Mouse (Mus musculus): Measurements from ENCODE around the gene Gm14403. TPM values are rescaled to one million over a fixed set of nuclear protein-coding genes. Genes with fewer than 3 reads are reported as not detected.

The Gm14403 gene
- polyA plus RNA-seq (2015; fragmentation: Nextera tagmentation; extraction: Ambion mirVana), result 1.8 and 3.0 TPM in 2 replicates

DNA sequence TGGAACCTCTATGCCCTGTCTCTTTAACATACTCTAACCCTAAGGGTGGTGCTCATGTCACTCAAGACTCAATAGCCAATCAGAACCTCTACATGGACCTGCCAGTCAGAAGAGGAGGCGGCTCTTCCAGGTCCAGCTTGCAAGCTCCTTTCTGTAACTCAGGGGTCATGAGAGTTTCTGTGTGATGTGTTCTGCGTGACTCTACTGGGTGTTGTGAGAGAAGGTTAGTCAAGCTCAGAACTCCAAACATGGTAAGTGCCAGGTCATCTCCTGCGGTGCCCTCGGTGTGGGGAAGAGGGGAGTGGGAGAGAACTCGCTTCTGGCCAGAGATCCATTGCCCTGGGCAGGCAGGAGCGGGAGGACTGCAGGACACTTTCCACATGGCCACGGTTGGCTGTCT, at the start of gene Gm14403:
Gene Gm14403 (plus strand): TSS at position 149 of the 400 bp plus-strand sequence.

DNA sequence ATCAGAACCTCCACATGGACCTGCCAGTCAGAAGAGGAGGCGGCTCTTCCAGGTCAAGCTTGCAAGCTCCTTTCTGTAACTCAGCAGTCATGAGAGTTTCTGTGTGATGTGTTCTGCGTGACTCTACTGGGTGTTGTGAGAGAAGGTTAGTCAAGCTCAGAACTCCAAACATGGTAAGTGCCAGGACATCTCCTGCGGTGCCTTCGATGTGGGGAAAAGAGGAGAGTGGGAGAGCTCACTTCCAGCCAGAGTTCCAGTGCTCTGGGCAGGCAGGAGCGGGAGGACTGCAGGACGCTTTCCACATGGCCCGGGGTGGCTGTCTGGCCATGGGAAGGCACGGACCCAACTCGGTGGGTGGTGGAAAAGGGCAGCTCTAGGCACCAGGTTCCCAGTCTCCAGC, 33.3 kb upstream of the Gm14403 start, which contains the start of gene Zfp970:
Gene Zfp970 (plus strand): TSS at position 58 of the 400 bp plus-strand sequence.

Other genes starting within 250 kb of the Gm14403 start
- not detected in 2 replicates for gene Gm14409, start 231.2 kb upstream of the Gm14403 start, polyA plus RNA-seq (2015; fragmentation: Nextera tagmentation; extraction: Ambion mirVana)
- gene Gm14412, start 173.9 kb upstream of the Gm14403 start, polyA plus RNA-seq (2015; fragmentation: Nextera tagmentation; extraction: Ambion mirVana), result 0.59 and 0.83 TPM in 2 replicates
- gene Gm14418, start 99.9 kb upstream of the Gm14403 start, polyA plus RNA-seq (2015; fragmentation: Nextera tagmentation; extraction: Ambion mirVana), result 7.3 and 7.8 TPM in 2 replicates
- gene Zfp970, start 33.5 kb upstream of the Gm14403 start, polyA plus RNA-seq (2015; fragmentation: Nextera tagmentation; extraction: Ambion mirVana), result 3.5 and 4.0 TPM in 2 replicates
- not detected in 2 replicates for gene Gm14406, start 80.0 kb downstream of the Gm14403 start, polyA plus RNA-seq (2015; fragmentation: Nextera tagmentation; extraction: Ambion mirVana)

Data from neural tube, postnatal 0 days (tissue).